In genomic region chr13:59535746-59536145, GRCm38 (mm10) we compare ENCODE assay signal across 18 mouse cellular contexts. TPM values are rescaled to one million over a fixed set of nuclear protein-coding genes. Genes with fewer than 3 reads are reported as not detected.
DNase-seq lines count a peak whose midpoint lies in the region; ATAC-seq lines count a peak whose summit lies in the region.
"Had no signal": no experiment of that assay in that cellular context is flagged by ENCODE, and none has a peak within 500 bp of the region (broad histone marks: within the 10 kb centered on the region; RNA-seq: fewer than 3 reads in every experiment).

No protein-coding gene starts in this region.

- no peaks in the 10 kb centered on the region for H3K4me1 ChIP-seq in hindbrain, embryonic 16.5 days (ENCODE audit: control insufficient read depth, insufficient read depth, low read depth, low read length)
- H3K4me1 ChIP-seq: embryonic facial prominence, embryonic 12.5 days; forebrain, embryonic 15.5 days; heart, embryonic 15.5 days; hindbrain, embryonic 13.5 days; intestine, embryonic 15.5 days had no signal

- H3K4me3 ChIP-seq in hindbrain, embryonic 16.5 days (ENCODE audit: low read length), result no peak overlapping the region
- H3K4me3 ChIP-seq: embryonic facial prominence, embryonic 12.5 days; forebrain, embryonic 15.5 days; heart, embryonic 10.5 days; heart, embryonic 15.5 days; hindbrain, embryonic 13.5 days; intestine, embryonic 15.5 days had no signal

- no peak overlapping the region for H3K9ac ChIP-seq in hindbrain, embryonic 16.5 days (ENCODE audit: low read depth, low read length)
- H3K9ac ChIP-seq: embryonic facial prominence, embryonic 12.5 days; forebrain, embryonic 15.5 days; heart, embryonic 15.5 days; hindbrain, embryonic 13.5 days; intestine, embryonic 15.5 days had no signal

- H3K27me3 ChIP-seq in hindbrain, embryonic 16.5 days (replicated peaks; ENCODE audit: control insufficient read depth, insufficient read depth, low read length), result no peaks in the 10 kb centered on the region
- H3K27me3 ChIP-seq: embryonic facial prominence, embryonic 12.5 days; forebrain, embryonic 15.5 days; heart, embryonic 15.5 days; hindbrain, embryonic 13.5 days; intestine, embryonic 15.5 days had no signal

- 83% methylated on average over 6 of the region's 6 CpGs for WGBS in hindbrain, embryonic 16.5 days

- no peak overlapping the region for H3K27ac ChIP-seq in hindbrain, embryonic 16.5 days (ENCODE audit: low read depth, low read length)
- H3K27ac ChIP-seq: embryonic facial prominence, embryonic 12.5 days; forebrain, embryonic 15.5 days; heart, embryonic 10.5 days; heart, embryonic 15.5 days; hindbrain, embryonic 13.5 days; intestine, embryonic 15.5 days had no signal

- DNase-seq in brain, adult 2 months (ENCODE audit: low read depth, low spot score), result peak; percentile 81
- DNase-seq in cerebellum, adult 11-12 months, result peak; percentile 76
- peak; percentile 76 for DNase-seq in cerebellum, adult 9-11 months
- DNase-seq in cerebellum, postnatal 36 days, result peak; percentile 46 to 60
- no peak for DNase-seq in right cerebral cortex, postnatal 4 days
- DNase-seq: adrenal gland, adult 8-10 months; adrenal gland, postnatal 36 days; gastrocnemius, postnatal 36 days; heart, adult 18-20 months; heart, postnatal 14 days; kidney, adult 18-20 months had no signal

- H3K36me3 ChIP-seq in hindbrain, embryonic 16.5 days (ENCODE audit: control insufficient read depth, insufficient read depth, low read length), result peaks cover 10% of the 10 kb centered on the region
- H3K36me3 ChIP-seq: intestine, embryonic 15.5 days had no signal

- no peak overlapping the region for H3K4me2 ChIP-seq in hindbrain, embryonic 16.5 days (ENCODE audit: low read length)
- H3K4me2 ChIP-seq: embryonic facial prominence, embryonic 12.5 days; forebrain, embryonic 15.5 days; heart, embryonic 15.5 days; hindbrain, embryonic 13.5 days; intestine, embryonic 15.5 days had no signal

- H3K9me3 ChIP-seq in hindbrain, embryonic 16.5 days (ENCODE audit: control insufficient read depth, low read length), result no peaks in the 10 kb centered on the region
- H3K9me3 ChIP-seq: embryonic facial prominence, embryonic 12.5 days; forebrain, embryonic 15.5 days; heart, embryonic 10.5 days; heart, embryonic 15.5 days; hindbrain, embryonic 13.5 days; intestine, embryonic 15.5 days had no signal

- ATAC-seq in hindbrain, embryonic 16.5 days, result no peak
- ATAC-seq: forebrain, embryonic 15.5 days; intestine, embryonic 15.5 days had no signal

RNA-seq across cellular contexts. Expression of gene Agtpbp1, which starts 49.3 kb away (rescaled TPM):
- 69.0 and 73.3 TPM in 2 replicates for polyA plus RNA-seq in hindbrain, embryonic 16.5 days (2015; fragmentation: Nextera tagmentation; extraction: Ambion mirVana)

RNA-seq across cellular contexts. Expression of gene Naa35, which starts 49.3 kb away (rescaled TPM):
- polyA plus RNA-seq in hindbrain, embryonic 16.5 days (2015; fragmentation: Nextera tagmentation; extraction: Ambion mirVana), result 118 and 127 TPM in 2 replicates
